Mouse (Mus musculus) brown adipose tissue, adult 24 weeks (tissue): Measurements from ENCODE around the gene Stub1. TPM values are rescaled to one million over a fixed set of nuclear protein-coding genes. Genes with fewer than 3 reads are reported as not detected.
A peak's percentile ranks its signal among the peaks of the same experiment; 100 is the strongest.
"Not testable (repeated sequence)": the region's sequence is repeated elsewhere in the genome, so short reads cannot be mapped to it uniquely, and the experiment has no call there.

Experiments used
- H3K27ac ChIP-seq: fragments of 200-500 bp; replicated peaks from 2 replicates; pipeline ENCODE4 v1.5.1; 2012; ENCODE audit warnings: low read depth, mild to moderate bottlenecking, low read length
- H3K4me1 ChIP-seq: fragments of 200-500 bp; 2 replicates; pipeline ENCODE4 v1.6.1; 2012; ENCODE audit warnings: low read length, mixed read lengths; ENCODE audit not compliant: control insufficient read depth, insufficient read depth, insufficient read length
- H3K4me3 ChIP-seq: fragments of 200-500 bp; 2 replicates; pipeline ENCODE4 v1.5.1; 2012; ENCODE audit warnings: low read depth, mild to moderate bottlenecking, low read length, moderate library complexity; ENCODE audit not compliant: insufficient read depth
- polyA plus RNA-seq: library from polyadenylated mRNA; stranded (reverse); fragments of >200 nt; gene quantifications from 2 replicates; pipeline ENCODE4 v1.2.4, GENCODE M21; 2012; ENCODE audit not compliant: missing spikeins, insufficient read depth, insufficient read length

Stub1 gene
- polyA plus RNA-seq, 1 experiment, result 65.3 TPM

- H3K27ac ChIP-seq, result peak overlapping the region; percentile 32; the same call in 1 of the 2 replicates
- H3K4me3 ChIP-seq, result peak overlapping the region; percentile 87
Observed at GRCm38 (mm10) chr17:25874148-25874720, 41.0 kb upstream of the Stub1 start.

GRCm38 (mm10) chr17:25873405-25874147, 40.4 kb upstream of the Stub1 start:
- H3K27ac ChIP-seq, result no peak overlapping the region
- peak overlapping the region; percentile 87; the same call in 1 of the 2 replicates for H3K4me3 ChIP-seq
- H3K4me1 ChIP-seq, result peaks cover 12% of the 10 kb centered on the region; the same call in 1 of the 2 replicates

More at GRCm38 (mm10) chr17:25874148-25874720, 41.0 kb upstream of the Stub1 start:
- peaks cover 9% of the 10 kb centered on the region; the same call in 1 of the 2 replicates for H3K4me1 ChIP-seq

- H3K4me1 ChIP-seq, result peaks cover 12% of the 10 kb centered on the region; the same call in 1 of the 2 replicates
- H3K27ac ChIP-seq, result no peak overlapping the region
- no peak overlapping the region for H3K4me3 ChIP-seq
Observed at GRCm38 (mm10) chr17:25872676-25873075, 39.5 kb upstream of the Stub1 start.

GRCm38 (mm10) chr17:25871566-25871965, 38.4 kb upstream of the Stub1 start:
- not testable (repeated sequence) for H3K27ac ChIP-seq

GRCm38 (mm10) chr17:25869954-25870353, 36.8 kb upstream of the Stub1 start:
- Histone ChIP-seq H3K4me1 (peaks cover 5% of the 10 kb centered on the region; the same call in 1 of the 2 replicates), H3K27ac (no peak overlapping the region)

More at GRCm38 (mm10) chr17:25871566-25871965, 38.4 kb upstream of the Stub1 start:
- H3K4me3 ChIP-seq, result not testable (repeated sequence)
- peaks cover 12% of the 10 kb centered on the region; the same call in 1 of the 2 replicates for H3K4me1 ChIP-seq

GRCm38 (mm10) chr17:25869498-25869897, 36.3 kb upstream of the Stub1 start:
- Histone ChIP-seq H3K4me1 (peaks cover 5% of the 10 kb centered on the region; the same call in 1 of the 2 replicates), H3K4me3 (no peak overlapping the region), H3K27ac (no peak overlapping the region)

More at GRCm38 (mm10) chr17:25869954-25870353, 36.8 kb upstream of the Stub1 start:
- no peak overlapping the region for H3K4me3 ChIP-seq

- H3K4me1 ChIP-seq, result 0 out of 2 replicates have a peak, but pooled peaks cover 3% of the 10 kb centered on the region
- H3K27ac ChIP-seq, result peak within 1 kb of the TSS; percentile 92
- peak within 1 kb of the TSS; percentile 89 for H3K4me3 ChIP-seq
Observed at GRCm38 (mm10) chr17:25868601-25869191, 35.5 kb upstream of the Stub1 start, which contains the start of gene Mcrip2. TSS of gene Mcrip2 (minus strand) at chr17:25868764.

GRCm38 (mm10) chr17:25867836-25868600, 34.8 kb upstream of the Stub1 start:
- H3K27ac ChIP-seq, result peak overlapping the region; percentile 92
- H3K4me1 ChIP-seq, result 0 out of 2 replicates have a peak, but pooled peaks cover 3% of the 10 kb centered on the region
- H3K4me3 ChIP-seq, result peak overlapping the region; percentile 89

- Histone ChIP-seq H3K4me1 (0 out of 2 replicates have a peak, but pooled peaks cover 3% of the 10 kb centered on the region), H3K27ac (peak overlapping the region; percentile 92), H3K4me3 (peak overlapping the region; percentile 89)
Observed at GRCm38 (mm10) chr17:25867509-25867835, 34.3 kb upstream of the Stub1 start.

- H3K4me3 ChIP-seq, result peak overlapping the region; percentile 62
- peak overlapping the region; percentile 93 for H3K27ac ChIP-seq
- H3K4me1 ChIP-seq, result 0 out of 2 replicates have a peak, but pooled peaks cover 3% of the 10 kb centered on the region
Observed at GRCm38 (mm10) chr17:25866172-25866571, 33.0 kb upstream of the Stub1 start.

- H3K4me3 ChIP-seq, result peak overlapping the region; percentile 62; the same call in 1 of the 2 replicates
- peak overlapping the region; percentile 93 for H3K27ac ChIP-seq
- H3K4me1 ChIP-seq, result 0 out of 2 replicates have a peak, but pooled peaks cover 3% of the 10 kb centered on the region
Observed at GRCm38 (mm10) chr17:25865288-25865687, 32.1 kb upstream of the Stub1 start.

- H3K4me1 ChIP-seq, result 0 out of 2 replicates have a peak, but pooled peaks cover 3% of the 10 kb centered on the region
- H3K27ac ChIP-seq, result no peak overlapping the region
- no peak overlapping the region for H3K4me3 ChIP-seq
Observed at GRCm38 (mm10) chr17:25864311-25864710, 31.1 kb upstream of the Stub1 start.

- no peak overlapping the region for H3K27ac ChIP-seq
- H3K4me1 ChIP-seq, result no peaks in the 10 kb centered on the region
- H3K4me3 ChIP-seq, result no peak overlapping the region
Observed at GRCm38 (mm10) chr17:25863681-25864080, 30.5 kb upstream of the Stub1 start.
